Mouse (Mus musculus): Measurements from ENCODE around the gene Pcp4.

DNA sequence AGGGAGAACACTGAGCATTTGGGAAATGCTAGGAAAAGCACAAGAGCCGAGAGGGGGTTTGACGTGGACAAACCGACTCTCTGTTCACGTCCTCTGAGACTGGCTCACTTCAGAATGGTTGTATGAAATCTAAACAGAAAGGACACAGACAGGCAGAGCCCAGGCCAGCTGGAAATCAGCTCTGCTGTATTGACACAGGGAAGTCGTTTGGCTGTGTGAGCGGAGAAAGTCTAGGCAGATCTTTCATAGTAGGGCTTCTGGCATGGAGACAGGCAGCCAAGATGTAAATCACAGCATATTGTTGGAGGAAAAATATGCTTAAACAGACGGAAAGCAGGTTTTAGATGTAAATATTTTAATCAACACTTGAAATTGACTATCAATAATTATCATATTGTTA, 5.4 kb downstream of the Pcp4 start:
- no peak for TF ChIP-seq USF1 (IDR thresholded peaks at IDR 0.05; ENCODE audit: low read depth)
- TF ChIP-seq CTCF (IDR thresholded peaks at IDR 0.05; ENCODE audit: control insufficient read depth, insufficient read depth, insufficient read length), result no peak
- TF ChIP-seq FOSL1 (IDR thresholded peaks at IDR 0.05; ENCODE audit: insufficient read depth, low read length, poor library complexity, severe bottlenecking), result no peak
- no peak for TF ChIP-seq MAX (IDR thresholded peaks at IDR 0.05)
- TF ChIP-seq MYOG (IDR thresholded peaks at IDR 0.05; ENCODE audit: control insufficient read depth, extremely low read depth, insufficient read length), result no peak
- TF ChIP-seq CEBPB (IDR thresholded peaks at IDR 0.05; ENCODE audit: low read depth), result no peak
